Mouse (Mus musculus) thymus, adult 2 months (tissue): ENCODE results near the gene Adcy6. TPM values are rescaled to one million over a fixed set of nuclear protein-coding genes. Genes with fewer than 3 reads are reported as not detected.

Experiments
- DNase-seq: peaks from one replicate; pipeline ENCODE4 v3.0.0; 2021
- H3K27ac ChIP-seq: fragments of 200-500 bp; 2 replicates; pipeline ENCODE4 v1.5.1; 2012; ENCODE audit warnings: low read length, control low read depth; ENCODE audit not compliant: control insufficient read depth, insufficient read depth
- H3K27me3 ChIP-seq: fragments of 200-500 bp; 2 replicates; pipeline ENCODE4 v1.6.1; 2012; ENCODE audit warnings: mild to moderate bottlenecking, low read length, moderate library complexity, mixed read lengths; ENCODE audit not compliant: control insufficient read depth, insufficient read depth
- H3K36me3 ChIP-seq: fragments of 200-500 bp; 2 replicates; pipeline ENCODE4 v1.6.1; 2012; ENCODE audit warnings: mild to moderate bottlenecking, low read length, moderate library complexity; ENCODE audit not compliant: control insufficient read depth, insufficient read depth
- H3K4me1 ChIP-seq: fragments of 200-500 bp; replicated peaks from 2 replicates; pipeline ENCODE4 v1.6.1; 2012; ENCODE audit warnings: low read length; ENCODE audit not compliant: control insufficient read depth, insufficient read depth
- H3K4me3 ChIP-seq: fragments of 200-500 bp; 2 replicates; pipeline ENCODE4 v1.5.1; 2012; ENCODE audit warnings: mild to moderate bottlenecking, low read length, control low read depth, moderate library complexity; ENCODE audit not compliant: control insufficient read depth, insufficient read depth
- CTCF ChIP-seq: fragments of 200-500 bp; IDR thresholded peaks from 2 replicates; pipeline ENCODE4 v1.5.1; 2012; ENCODE audit warnings: mild to moderate bottlenecking, control low read depth, low read length, moderate library complexity, borderline replicate concordance; ENCODE audit not compliant: control insufficient read depth, poor library complexity, insufficient read depth; ENCODE audit errors: extremely low read depth
- POLR2A ChIP-seq: fragments of 200-500 bp; IDR thresholded peaks from 2 replicates; pipeline ENCODE4 v1.6.1; 2012; ENCODE audit warnings: mild to moderate bottlenecking, low read length, control low read depth, moderate library complexity; ENCODE audit not compliant: control insufficient read depth, poor library complexity, insufficient read depth; ENCODE audit errors: extremely low read depth
- WGBS: fragments of 180-500 bp; shearing (Covaris S2); methylation state at CpG from one replicate; pipeline ENCODE4 v1.1.7; 2018; 5-methylcytosine and 5-hydroxymethylcytosine counted together
- polyA plus RNA-seq: library from polyadenylated mRNA; depleted of rRNA; stranded (reverse); fragments of >200 nt; gene quantifications from 2 replicates; pipeline ENCODE4 v1.2.3, GENCODE M21; 2012

Gene Adcy6
- polyA plus RNA-seq, 1 experiment, result 230 TPM

DNA sequence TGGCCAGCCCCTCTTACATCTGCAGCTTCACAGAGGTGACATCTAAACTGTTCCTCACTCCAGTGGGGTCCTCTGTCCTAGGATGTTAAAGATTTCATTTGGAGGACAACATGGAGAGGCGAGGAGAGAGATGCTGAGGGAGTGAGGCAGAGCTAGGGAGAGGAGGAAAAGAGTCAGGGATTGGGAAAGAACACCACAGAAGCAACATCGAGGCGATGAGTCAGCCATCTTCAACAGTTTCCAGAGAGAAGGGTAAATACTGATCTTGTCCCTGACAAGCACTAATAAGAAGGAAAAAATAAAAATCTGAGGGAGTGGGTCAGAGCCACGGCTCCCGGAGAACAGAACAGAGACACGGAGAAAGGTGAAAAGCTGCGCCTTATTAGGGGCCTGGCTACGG, 26.9 kb downstream of the Adcy6 start:
- H3K27ac ChIP-seq, result no peak overlapping the region

GRCm38 (mm10) chr15:98582410-98582809, 27.5 kb downstream of the Adcy6 start:
- no peak for DNase-seq
- H3K4me1 ChIP-seq, result peaks cover 14% of the 10 kb centered on the region
- TF ChIP-seq POLR2A (no peak), CTCF (no peak)
- WGBS, result 73% methylated on average over 8 of the region's 8 CpGs
- H3K27me3 ChIP-seq, result no peaks in the 10 kb centered on the region
- no peak overlapping the region for H3K4me3 ChIP-seq
- no peaks in the 10 kb centered on the region for H3K36me3 ChIP-seq
- no peak overlapping the region for H3K27ac ChIP-seq

More for the DNA sequence above, 26.9 kb downstream of the Adcy6 start:
- H3K27me3 ChIP-seq, result no peaks in the 10 kb centered on the region
- no peak overlapping the region for H3K4me3 ChIP-seq
- DNase-seq, result no peak
- no peak for TF ChIP-seq CTCF
- no peak for TF ChIP-seq POLR2A
- WGBS, result 87% methylated on average over 8 of the region's 8 CpGs
- peaks cover 20% of the 10 kb centered on the region for H3K4me1 ChIP-seq
- H3K36me3 ChIP-seq, result no peaks in the 10 kb centered on the region

DNA sequence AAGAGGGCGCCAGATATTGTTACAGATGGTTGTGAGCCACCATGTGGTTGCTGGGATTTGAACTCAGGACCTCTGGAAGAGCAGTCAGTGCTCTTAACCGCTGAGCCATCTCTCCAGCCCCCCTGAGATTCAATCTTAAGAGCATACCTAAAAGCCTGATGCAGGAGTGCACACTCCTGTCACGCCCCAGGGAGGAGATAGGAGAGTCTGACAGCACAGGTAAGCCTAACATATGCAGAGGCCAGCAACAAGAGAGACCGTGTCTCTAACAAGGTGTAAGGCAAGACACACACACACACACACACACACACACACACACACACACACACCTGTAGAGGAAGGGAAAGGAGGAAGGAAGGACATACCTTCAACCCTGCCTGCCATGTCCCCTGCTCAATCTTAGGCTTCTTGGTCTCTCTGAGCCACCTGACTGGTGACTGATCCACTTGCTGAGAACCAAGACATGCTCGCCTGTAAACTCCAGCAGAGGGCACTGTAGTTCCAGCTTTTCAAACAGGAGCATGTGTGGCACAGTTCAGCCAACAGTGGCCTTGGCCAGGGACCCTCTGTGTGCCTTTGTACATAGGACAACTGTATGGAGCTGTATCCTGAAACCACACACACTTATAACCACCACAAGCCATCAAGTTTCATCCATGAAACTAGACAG, 29.9 kb downstream of the Adcy6 start:
- peak; percentile 76 for DNase-seq
- 50% methylated on average over 5 of the region's 5 CpGs for WGBS

DNA sequence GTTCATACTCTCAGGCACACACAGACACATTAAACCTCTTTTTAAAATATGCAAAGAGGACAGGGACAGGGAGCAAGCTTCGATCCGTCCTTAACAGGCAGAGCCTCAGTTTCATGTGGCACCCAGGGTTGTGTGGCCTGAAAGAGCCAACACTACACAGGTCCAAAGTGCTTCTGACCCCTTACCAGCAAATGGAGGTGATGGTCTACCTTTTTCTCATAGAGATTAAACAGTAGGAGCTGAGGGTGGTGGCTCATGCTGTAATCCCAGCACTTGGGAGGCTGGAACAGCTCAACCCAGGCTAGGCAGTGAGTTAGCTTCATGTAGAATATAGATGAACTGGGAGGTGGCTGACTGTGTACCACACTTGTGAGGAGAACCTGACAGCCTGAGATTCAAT, 30.6 kb downstream of the Adcy6 start:
- WGBS, result 90% methylated on average over 2 of the region's 2 CpGs
- TF ChIP-seq CTCF (no peak), POLR2A (no peak)
- H3K27ac ChIP-seq, result no peak overlapping the region
- DNase-seq, result no peak
- no peak overlapping the region for H3K4me3 ChIP-seq
- H3K36me3 ChIP-seq, result no peaks in the 10 kb centered on the region
- no peaks in the 10 kb centered on the region for H3K27me3 ChIP-seq
- H3K4me1 ChIP-seq, result no peaks in the 10 kb centered on the region

More for the DNA sequence above, 29.9 kb downstream of the Adcy6 start:
- Histone ChIP-seq H3K4me3 (no peak overlapping the region), H3K27ac (no peak overlapping the region), H3K36me3 (no peaks in the 10 kb centered on the region), H3K27me3 (no peaks in the 10 kb centered on the region), H3K4me1 (no peaks in the 10 kb centered on the region)
- peak; percentile 76; the same call in 1 of the 2 replicates for TF ChIP-seq CTCF
- TF ChIP-seq POLR2A, result no peak

GRCm38 (mm10) chr15:98573293-98573692, 36.6 kb downstream of the Adcy6 start:
- 88% methylated on average over 4 of the region's 4 CpGs for WGBS
- no peak for TF ChIP-seq POLR2A
- no peak for TF ChIP-seq CTCF

DNA sequence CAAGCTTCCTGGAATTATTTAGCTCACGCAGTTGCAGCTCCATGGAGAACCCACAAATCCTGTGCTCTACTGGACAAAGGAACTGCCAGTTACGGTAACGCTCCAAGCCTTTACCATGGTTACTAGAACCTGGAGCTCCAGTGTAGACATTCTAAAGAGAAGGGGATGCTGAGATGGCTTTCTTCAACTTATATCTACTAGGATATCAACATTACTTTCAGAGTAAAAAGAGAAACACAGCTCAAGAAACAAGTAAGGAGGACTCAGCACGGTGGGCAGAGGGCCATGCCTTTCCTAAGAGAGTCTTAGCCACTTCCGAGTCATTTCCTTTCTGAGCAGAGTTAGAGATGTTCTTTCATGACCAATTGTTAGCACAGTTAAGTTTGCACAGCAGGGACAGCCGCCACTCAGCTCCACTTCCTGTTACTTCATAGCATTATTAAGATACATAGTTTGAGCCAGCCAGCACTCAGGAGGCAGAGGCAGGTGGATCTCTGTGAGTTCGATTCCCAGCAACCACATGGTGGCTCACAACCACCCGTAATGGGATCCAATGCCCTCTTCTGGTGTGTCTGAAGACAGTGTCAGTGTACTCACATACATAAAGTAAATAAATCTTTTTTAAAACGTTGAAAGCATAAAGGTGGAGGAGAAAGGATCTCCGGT, 38.9 kb downstream of the Adcy6 start, which contains the start of the genes Ccnt1 and 4930415O20Rik:
TSS of gene Ccnt1 (minus strand) at position 51 of the 666 bp plus-strand sequence.
TSS of gene 4930415O20Rik (plus strand) at position 132 of the 666 bp plus-strand sequence.
- no peaks in the 10 kb centered on the region for H3K36me3 ChIP-seq
- H3K27me3 ChIP-seq, result no peaks in the 10 kb centered on the region
- no peak within 1 kb of the TSS for H3K27ac ChIP-seq
- no peak for DNase-seq
- no peak for TF ChIP-seq CTCF
- no peak for TF ChIP-seq POLR2A
- WGBS, result 68% methylated on average over 10 of the region's 10 CpGs
- no peak within 1 kb of the TSS for H3K4me3 ChIP-seq
- peaks cover 10% of the 10 kb centered on the region for H3K4me1 ChIP-seq

More at GRCm38 (mm10) chr15:98573293-98573692, 36.6 kb downstream of the Adcy6 start:
- Histone ChIP-seq H3K4me3 (no peak overlapping the region), H3K4me1 (peaks cover 10% of the 10 kb centered on the region), H3K27ac (no peak overlapping the region), H3K36me3 (no peaks in the 10 kb centered on the region), H3K27me3 (no peaks in the 10 kb centered on the region)
- no peak for DNase-seq
